Mouse (Mus musculus): ENCODE results near the gene Gjb1.

Gjb1 gene

GRCm38 (mm10) chrX:101396459-101396858 is 20.3 kb downstream of the Gjb1 start:
- no peak for DNase-seq (ENCODE audit: low spot score in 2 of 2)

GRCm38 (mm10) chrX:101418946-101419724 is 43.0 kb downstream of the Gjb1 start:
- peak; percentile 22 for DNase-seq (ENCODE audit: low spot score in 2 of 2)

GRCm38 (mm10) chrX:101419725-101420699 is 43.8 kb downstream of the Gjb1 start:
- peak; percentile 78 to 84 for DNase-seq (ENCODE audit: low spot score in 2 of 2)

GRCm38 (mm10) chrX:101420700-101421095 is 44.5 kb downstream of the Gjb1 start, which contains the start of gene Zmym3:
Gene Zmym3, minus strand, starts transcription at chrX:101420849.
- DNase-seq (ENCODE audit: low spot score in 2 of 2) = no peak

- no peak for DNase-seq (ENCODE audit: low spot score in 2 of 2)
These were observed 47.3 kb downstream of the Gjb1 start for GRCm38 (mm10) chrX:101423462-101423861.

- DNase-seq (ENCODE audit: low spot score in 2 of 2) = no peak
These were observed 51.6 kb downstream of the Gjb1 start for GRCm38 (mm10) chrX:101427774-101428173.

GRCm38 (mm10) chrX:101428785-101429141 is 52.6 kb downstream of the Gjb1 start:
- DNase-seq (ENCODE audit: low spot score in 2 of 2) = no peak

- peak; percentile 77 for DNase-seq (ENCODE audit: low spot score in 2 of 2)
These were observed 53.2 kb downstream of the Gjb1 start, which contains the start of gene Nono for GRCm38 (mm10) chrX:101429142-101429949. Gene Nono, plus strand, starts transcription at chrX:101429318.

GRCm38 (mm10) chrX:101429976-101430375 is 53.8 kb downstream of the Gjb1 start:
- DNase-seq (ENCODE audit: low spot score in 2 of 2) = no peak

Data from frontal cortex, postnatal 36 days (tissue).